Mouse (Mus musculus): ENCODE measurements around the gene Gale.
"Not testable (repeated sequence)": the region's sequence is repeated elsewhere in the genome, so short reads cannot be mapped to it uniquely, and the experiment has no call there.

Gale gene

DNA sequence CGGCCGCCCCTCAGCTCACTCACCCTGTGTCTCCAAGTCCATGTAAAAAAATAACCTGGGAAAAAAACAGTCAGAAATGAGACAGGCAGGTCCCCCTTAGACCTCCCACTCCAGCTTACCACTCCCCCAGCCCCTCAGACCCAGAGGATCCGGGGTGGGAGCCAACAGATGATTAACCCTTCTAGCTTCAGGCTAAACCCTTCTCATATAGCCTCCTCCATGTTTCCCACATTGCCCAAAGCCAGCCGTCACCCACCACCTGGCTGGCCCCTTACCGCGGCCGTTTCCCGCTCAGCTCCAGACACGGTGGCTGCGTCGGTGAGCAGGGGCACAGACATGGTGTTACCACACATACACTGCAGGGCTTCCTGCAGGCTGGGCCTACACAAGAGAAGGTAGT, 7.1 kb downstream of the Gale start:
- DNase-seq (ENCODE audit: low read depth, low spot score), result no peak

DNA sequence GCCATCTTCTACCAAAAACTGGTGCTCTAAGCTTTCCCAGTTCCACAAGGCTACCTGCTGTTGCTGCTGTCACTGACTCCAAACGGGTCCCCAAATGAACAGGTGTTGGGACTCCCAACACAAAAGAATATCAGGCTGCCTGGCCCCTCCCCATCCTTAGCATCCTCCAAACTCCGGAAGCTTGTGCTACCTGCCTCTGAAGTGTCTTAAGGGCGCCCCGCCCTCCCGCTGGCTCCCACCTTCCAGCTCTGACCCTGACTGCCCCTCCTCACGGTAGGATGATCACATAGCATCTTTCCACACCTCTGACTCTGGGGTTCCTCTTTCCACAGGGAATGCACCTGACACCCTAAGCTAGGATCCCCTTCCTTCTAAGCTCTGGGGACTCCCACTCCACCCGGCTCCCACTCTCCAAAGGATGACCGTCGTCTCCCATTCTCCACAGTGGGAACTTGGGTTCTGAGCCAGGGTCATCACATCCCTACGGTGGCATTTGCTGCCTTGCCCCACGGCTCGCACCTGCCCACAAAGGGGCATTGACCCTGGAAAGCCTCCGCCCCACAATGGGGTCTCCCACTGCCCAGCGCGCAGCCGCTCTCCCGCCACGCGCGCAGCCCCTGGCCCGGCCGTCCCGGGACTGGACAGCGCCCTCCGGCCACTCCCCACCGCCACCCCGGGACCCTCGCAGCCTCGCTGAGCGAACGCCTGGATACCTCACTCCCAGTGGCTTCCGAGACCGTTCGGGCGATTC, 8.5 kb downstream of the Gale start:
- no peak for DNase-seq (ENCODE audit: low read depth, low spot score)

DNA sequence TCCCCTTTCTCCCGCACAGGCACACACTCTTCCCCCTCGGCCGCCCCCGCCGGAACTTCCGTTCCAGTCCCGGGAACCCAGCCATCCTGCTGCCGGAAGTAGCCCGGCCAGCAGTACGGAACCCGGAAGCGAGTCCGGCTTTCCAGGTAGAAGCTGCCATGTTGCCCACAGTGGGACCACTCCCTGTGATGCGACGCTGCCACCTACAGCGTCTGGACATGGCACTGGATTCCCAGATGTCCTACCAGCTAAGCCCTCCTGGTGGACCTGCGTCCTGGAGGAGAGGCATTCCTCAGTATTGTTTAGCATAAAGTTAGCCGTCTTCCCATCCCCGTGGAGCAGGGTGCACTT, 9.0 kb downstream of the Gale start, which contains the start of gene Lypla2:
TSS of gene Lypla2 (minus strand) at position 71 of the 351 bp plus-strand sequence.
- peak; percentile 62 for DNase-seq (ENCODE audit: low read depth, low spot score)

DNA sequence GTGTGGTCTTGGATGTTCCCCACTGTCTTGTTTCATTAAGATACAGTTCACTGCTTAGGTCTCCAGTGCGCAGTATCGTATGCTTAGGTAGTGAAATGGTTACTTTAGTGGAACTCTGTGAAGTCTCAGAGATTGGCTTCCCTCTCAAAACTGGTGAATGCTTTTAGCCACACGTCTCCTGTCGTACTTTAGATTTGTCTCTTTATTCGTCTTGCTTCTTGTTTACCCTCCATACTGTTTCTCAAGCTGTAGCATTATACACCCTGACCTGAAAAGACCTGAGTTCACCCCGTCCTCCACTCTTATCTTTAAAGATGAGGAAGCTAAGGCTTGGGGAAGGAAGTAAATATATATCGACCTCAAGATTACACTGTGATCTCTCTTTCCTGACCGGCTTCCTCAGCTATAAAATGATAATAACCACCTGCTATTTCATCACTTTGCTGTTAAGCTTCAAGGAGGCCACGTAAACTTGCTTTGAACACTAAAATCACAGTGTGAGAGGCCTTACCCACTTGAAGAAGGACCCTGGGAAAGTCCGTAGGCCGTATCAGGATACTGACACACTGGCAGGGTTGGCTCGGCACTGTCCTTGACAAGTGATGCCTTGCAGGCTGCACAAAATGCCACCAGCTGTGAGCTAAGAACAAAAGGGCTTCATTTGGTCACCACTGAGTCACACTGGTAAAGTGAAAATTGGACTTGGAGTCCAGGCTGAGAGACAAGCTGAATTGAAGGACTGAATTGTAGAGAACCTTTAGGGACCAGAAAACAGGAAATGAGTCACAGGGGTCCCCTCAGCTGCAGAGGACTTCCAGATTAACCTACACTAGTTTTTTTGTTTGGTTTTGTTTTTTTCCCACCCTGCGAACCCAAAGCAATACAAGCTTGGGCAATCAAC, 9.6 kb downstream of the Gale start:
- DNase-seq (ENCODE audit: low read depth, low spot score), result no peak

DNA sequence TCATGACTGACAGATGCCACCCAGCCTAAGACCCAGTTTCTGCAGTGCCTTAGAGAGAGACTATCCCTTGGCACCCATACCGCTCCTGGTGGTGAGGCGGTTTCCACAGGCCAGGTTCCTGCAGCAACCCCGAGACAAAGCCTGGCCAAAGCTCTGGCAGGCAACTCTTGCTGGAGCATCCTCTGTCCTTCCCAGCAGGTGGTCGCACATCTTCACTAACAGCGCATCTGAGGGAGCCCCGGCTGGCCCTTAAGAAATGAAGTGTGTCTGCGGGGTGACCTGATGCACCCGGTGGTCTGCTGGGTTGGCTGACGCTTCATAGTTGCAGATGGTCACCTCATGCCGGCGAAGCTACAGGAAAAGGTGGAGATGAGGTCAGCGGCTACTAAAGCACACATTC, 12.6 kb downstream of the Gale start:
- DNase-seq (ENCODE audit: low read depth, low spot score), result no peak

DNA sequence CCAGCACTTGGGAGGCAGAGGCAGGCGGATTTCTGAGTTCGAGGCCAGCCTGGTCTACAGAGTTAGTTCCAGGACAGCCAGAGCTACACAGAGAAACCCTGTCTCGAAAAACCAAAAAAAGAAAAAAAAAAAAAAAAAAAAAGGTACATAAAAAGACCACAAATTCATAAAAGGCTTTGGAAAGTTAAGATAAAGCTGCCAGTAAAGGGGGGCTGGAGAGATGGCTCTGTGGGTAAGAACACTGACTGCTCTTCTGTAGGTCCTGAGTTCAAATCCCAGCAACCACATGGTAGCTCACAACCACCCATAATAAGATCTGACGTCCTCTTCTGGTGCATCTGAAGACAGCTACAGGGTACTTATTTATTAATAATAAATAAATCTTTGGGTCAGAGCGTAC, 16.7 kb downstream of the Gale start:
- DNase-seq (ENCODE audit: low read depth, low spot score), result not testable (repeated sequence)

DNA sequence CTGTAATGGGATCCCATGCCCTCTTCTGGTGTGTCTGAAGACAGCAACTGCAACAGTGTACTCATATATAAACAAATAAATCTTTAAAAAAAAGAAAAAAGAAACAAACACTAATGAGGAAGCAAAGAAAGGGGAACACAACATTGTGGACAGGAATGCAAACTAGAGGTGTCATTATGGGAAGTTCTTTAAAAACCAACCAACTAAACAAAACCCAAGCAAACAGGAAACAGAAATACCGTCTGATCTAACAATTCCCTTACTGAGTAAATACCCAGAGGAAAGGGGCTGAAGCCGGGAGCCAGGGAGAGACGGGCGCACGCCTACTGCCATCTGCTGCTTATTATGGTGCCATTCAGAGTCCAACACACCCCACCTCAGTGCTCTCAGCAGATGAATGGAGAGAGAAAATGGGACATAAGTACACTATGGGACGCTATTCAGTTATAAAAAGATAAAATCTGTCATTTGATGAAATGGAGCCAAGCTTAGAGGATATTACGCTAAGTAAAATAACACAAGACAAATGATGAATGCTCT, 18.1 kb downstream of the Gale start:
- DNase-seq (ENCODE audit: low read depth, low spot score), result no peak

DNA sequence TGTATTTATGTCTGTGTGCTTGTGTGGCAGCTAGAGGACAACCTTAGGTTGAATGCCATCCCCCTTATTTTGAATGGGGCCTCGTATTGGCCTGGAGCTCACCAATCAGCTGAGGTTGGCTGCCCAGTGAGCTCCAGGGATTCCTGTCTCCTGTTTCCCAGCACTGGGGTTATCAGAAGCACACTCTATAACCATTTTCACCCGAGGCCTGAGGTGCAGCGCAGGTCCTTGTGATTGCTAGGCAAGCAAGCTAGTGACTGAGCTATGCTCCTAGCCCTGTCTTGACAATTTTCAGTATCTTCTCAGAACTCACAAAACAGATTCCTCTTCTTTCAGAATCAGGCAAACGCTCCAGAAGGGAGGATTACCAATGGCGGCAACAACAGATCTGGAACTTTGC, 21.0 kb downstream of the Gale start:
- DNase-seq (ENCODE audit: low read depth, low spot score), result no peak

DNA sequence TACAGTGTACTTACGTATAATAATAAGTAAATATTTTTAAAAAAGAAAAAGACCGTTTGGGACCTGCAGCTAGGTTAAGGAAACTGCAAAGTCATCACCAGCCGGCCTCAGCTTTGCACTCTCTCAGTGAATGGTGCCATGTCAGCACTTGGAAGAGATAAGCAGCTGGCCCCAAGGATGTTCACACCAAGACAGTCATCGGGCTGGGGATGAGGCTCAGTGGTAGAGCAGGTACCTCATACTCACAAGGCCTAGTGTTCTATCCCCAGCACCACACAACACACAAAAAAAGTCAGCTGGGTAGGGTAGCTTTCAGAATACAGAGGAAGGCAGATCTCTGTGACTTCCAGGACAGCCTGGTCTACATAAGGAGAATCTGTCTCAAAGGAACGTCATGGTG, 21.7 kb downstream of the Gale start:
- DNase-seq (ENCODE audit: low read depth, low spot score), result no peak

DNA sequence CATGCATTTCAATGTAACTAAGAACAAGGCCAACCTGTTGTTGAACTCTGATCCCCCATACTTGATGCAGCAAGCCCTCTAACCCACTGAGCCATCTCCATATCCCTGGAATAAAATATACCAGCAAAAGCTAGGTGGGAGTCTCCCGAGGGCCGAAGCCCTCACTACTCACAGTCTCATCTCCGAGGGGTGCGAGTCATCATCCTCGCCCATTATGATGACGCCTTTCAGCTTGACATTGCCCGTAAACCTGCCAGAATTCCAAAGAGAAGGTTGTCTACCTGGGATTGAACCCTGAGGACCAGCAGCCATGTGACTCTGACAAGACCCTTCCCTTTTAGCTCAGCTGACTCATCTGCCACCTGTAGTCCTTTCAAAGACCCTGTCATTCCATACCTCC, 22.2 kb downstream of the Gale start:
- DNase-seq (ENCODE audit: low read depth, low spot score), result no peak

DNA sequence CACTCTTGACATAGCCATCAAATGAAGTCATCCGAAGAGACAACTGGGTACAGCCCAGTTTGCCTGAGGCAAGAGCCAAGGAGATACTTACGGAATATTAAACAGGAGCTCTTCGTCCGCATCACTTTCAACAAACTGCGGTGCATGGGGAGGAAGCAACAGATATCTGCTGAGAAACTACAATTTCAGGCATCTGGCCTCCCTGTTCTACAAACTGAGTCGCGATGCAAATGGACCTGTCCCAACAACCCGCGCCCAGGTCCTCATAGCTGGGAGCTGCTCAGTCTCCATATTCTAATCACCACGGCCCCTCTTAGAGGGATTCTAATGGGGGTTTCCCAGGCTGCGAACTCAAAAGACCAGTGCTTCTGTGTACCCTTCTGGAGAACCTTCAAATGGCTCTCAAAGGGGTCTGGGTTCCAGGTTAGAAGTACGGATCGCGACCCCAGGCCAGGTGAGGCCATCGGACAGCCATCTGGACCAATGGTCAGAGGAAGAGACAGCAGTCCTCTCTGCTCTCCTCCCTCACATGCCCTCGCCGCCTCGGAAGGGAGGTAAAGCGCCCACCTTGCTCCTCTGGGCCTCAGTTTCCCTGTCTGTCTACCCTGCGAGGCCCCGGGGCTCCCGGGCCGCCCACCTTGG, 22.9 kb downstream of the Gale start:
- no peak for DNase-seq (ENCODE audit: low read depth, low spot score)

DNA sequence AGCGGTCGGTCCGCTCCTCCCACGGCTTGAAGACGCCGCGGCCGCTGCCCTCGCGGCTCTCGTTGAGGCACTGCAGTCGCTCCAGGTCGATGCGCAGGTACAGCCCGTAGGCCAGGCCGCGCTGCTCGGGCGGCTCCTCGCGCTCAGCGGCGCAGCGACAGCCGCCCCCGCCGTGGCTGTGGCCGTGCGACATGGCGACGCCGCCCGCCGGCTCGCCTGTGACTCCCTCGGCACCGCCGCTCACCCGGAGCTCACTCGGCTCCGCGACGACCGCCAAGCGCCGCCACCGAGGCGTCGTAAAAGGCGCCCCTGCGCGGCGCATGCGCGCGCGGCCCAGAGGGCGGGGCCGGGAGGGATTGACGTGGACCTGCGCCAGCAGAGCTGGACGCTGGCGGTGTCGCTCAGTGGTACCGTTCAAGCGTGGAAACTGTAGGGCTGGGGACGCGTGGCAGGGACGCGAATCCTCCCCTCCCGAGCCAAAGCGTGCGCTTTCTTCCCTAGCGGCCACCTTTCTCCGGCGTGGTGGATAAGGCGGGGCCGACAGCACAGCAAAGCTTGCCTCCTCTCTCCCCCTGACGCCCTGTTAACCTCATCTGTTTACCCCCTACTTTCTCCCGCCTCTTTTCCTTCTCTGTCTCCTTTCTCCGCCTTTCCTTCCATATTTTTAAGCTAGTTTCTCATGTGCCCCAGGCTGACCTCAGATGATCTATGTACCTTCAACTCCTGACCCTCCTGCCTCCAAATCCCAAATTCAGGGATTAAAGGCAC, 23.6 kb downstream of the Gale start, which contains the start of gene Pithd1:
TSS of gene Pithd1 (minus strand) at position 322 of the 768 bp plus-strand sequence.
- peak; percentile 96 for DNase-seq (ENCODE audit: low read depth, low spot score)

DNA sequence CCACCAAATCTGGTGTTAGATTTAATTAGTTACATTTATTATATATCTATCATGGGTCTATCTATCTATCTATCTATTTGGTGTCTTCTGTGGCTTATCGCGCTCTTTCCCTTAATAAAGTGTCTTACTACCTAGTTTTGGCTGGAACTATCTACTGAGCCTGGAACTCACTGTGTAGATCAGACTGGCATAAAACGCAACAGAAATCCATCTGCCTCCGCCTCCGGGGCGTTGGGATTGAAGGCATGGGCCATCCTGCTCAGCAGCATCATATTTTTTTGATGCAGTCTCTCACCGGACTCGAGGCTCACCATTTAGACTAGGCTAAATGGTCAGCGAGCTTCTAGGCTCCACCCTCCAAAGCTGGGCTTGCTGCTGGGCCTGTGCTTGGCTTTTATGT, 24.2 kb downstream of the Gale start:
- DNase-seq (ENCODE audit: low read depth, low spot score), result no peak

DNA sequence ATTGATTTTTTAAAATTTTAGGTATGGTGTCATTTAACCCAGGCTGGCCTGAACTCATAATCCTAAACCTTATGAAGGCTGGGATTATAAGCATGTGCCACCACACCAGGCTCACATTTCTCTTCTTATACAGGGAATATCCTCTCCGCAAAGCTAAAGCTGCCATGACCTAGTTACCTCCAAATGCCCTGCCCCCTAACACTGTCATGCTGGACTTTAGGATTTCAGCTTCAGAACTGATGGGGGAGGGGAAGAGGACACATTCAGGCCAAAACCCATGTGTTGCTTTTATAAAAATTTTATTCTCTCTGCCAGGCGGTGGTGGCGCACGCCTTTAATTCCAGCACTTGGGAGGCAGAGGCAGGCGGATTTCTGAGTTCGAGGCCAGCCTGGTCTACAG, 30.4 kb downstream of the Gale start:
- DNase-seq (ENCODE audit: low read depth, low spot score), result no peak

DNA sequence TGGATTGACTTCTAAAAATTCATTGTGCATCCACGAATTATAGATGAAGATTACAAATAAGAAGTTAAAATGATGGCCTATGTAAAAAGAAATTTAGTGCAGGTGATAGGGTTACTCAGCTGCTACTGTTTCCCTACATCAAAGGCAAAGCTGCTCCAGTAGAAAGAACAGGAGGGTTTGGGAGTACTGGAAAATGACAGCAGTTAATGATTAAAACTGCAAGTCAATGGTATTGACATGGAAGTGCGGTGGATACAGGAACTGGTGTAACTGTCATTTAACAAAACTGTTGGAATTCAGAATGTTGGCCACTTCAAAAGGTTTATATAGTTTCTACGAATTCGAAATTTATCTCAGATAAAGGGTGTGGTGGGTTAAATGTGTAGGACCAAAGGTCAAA, 31.6 kb downstream of the Gale start:
- DNase-seq (ENCODE audit: low read depth, low spot score), result no peak

DNA sequence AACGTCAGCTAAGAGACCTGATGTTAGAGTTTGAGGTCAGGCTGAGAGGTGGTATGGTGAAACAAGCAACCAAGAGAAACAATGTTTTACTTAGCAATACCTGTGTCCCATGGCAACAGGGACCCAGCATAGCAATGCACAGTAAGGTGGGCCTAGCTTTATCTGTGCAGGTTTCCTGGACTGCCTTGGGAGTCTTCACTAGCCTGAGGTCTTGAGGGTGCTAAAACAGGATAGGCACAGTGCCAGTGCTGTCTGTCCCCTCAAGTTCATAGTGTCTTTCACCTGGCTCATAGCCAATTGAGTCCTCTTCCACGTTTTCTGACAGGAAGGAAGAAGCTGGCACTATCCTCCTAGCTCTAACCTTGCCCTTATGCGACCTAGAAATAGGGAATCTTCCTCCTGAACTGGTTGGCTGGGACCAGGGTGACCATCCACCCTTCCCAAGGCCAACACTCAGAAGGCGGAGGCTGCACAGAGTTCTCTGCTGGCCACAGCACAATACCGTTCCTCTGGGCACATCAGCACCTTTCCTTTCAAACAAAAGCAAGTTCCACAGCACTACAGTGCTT, 40.7 kb downstream of the Gale start:
- no peak for DNase-seq (ENCODE audit: low read depth, low spot score)

DNA sequence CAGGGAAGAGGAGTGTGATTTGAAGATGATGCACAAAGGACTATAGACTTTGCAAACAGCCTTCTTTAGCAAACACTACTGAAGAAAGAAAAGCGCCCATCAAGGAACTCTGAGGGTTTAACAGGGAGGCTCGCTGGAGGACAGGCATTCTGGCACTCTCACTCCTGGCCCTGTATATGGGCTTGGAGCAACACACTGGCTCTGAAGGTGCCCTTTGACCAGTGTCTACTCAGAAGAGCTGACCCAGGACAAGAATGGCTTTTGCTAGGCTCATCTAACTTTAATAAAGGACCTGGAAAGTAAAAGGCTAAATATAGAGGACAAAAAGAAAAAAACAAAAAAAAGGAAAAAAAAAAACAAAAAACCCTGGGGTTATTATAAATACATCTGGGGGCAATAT, 41.4 kb downstream of the Gale start:
- DNase-seq (ENCODE audit: low read depth, low spot score), result no peak

DNA sequence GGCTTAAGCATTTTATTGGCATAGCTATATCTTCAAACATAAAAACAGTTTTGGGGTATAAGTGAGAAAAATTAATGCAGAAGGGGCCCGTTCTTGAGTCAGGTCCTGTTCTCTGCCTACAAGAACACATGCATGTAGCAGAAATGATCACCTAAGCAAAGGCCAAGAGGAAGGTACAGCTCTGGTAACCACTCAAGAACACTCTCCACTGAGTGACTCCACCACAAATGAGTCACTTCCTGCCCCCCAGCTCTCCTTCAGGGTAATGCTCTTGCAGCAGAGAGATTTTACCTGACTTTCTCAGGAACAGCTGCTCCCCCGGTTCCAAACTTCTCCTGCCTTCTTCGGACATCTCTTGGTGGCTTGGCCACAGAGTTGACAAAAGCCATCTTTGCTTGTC, 43.3 kb downstream of the Gale start:
- no peak for DNase-seq (ENCODE audit: low read depth, low spot score)

DNA sequence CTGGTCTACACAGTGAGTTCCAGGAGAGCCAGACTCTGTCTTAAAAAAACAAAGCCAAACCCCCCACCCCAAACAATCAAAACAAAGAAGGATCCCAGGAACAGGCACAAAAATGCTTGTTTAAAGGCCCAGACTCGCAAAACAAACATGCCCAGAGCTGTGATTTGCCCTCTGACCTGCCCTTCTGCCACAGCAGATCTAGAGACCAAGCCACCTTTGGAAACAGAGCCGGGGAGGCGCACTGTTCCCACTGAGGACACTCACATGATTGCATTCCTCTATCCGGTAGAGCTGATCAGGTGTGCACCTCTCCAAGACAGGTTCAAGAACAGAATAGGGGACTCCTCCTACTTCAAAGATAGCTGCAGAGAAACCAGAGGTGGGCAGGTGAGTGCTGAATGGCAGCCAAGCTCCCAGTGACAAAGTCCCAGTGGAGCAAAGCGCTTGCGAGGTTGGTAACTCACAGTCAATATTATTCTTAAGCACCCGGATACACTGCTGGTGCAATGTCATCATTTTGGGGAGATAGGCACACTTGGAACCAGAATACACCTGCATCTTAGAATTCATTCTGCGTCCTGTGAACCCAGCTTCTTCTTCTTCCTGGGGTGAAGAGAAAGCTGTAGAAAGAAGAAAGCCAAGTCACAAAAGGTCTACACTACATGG, 45.4 kb downstream of the Gale start:
- DNase-seq (ENCODE audit: low read depth, low spot score), result no peak

DNA sequence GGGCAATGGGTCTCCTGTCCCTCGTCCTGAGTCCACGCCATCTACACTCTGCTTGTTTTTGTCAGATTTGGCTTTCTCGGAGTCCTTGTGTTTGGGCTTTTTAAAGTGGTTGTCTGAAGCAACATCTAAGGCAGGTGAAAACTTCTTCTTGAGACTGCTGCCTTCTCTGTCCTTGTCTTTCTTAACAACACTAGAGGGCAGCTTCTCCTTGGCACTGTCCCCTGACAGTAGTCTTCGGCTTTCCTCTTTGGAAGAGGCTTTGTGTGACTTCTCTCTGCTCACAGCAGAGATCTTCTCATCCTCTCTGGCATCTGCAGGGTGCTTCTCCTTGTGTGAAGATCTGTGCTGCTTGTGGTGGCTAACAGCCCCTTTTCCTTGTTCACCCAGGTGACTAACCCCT, 47.1 kb downstream of the Gale start:
- no peak for DNase-seq (ENCODE audit: low read depth, low spot score)
